Mouse (Mus musculus) myocyte (in vitro differentiated cells): ENCODE data around the gene Zfhx3. TPM values are rescaled to one million over a fixed set of nuclear protein-coding genes. Genes with fewer than 3 reads are reported as not detected.

ENCODE experiments used
- H3K27me3 ChIP-seq: one replicate; pipeline ENCODE4 v1.6.1; 2011; ENCODE audit not compliant: control insufficient read depth, insufficient read depth, insufficient read length
- H3K36me3 ChIP-seq: one replicate; pipeline ENCODE4 v1.6.1; 2011; ENCODE audit not compliant: control insufficient read depth, insufficient read depth
- H3K4me2 ChIP-seq: one replicate; pipeline ENCODE4 v1.6.1; 2011; ENCODE audit warnings: low read depth, control low read depth
- H3K4me3 ChIP-seq: one replicate; pipeline ENCODE4 v1.5.1; 2011; ENCODE audit warnings: mild to moderate bottlenecking, control low read depth, moderate library complexity
- H3K79me2 ChIP-seq: one replicate; pipeline ENCODE4 v1.6.1; 2011; ENCODE audit not compliant: control insufficient read depth, insufficient read depth
- H3ac ChIP-seq: one replicate; pipeline ENCODE4 v1.6.1; 2011; ENCODE audit not compliant: control insufficient read depth, insufficient read length
- CEBPB ChIP-seq: IDR thresholded peaks from 2 replicates; pipeline ENCODE4 v1.6.1; 2011; ENCODE audit warnings: mild to moderate bottlenecking, moderate library complexity; ENCODE audit not compliant: poor library complexity, insufficient read depth, severe bottlenecking
- E2F4 ChIP-seq: IDR thresholded peaks from one replicate; pipeline ENCODE4 v1.6.1; 2011; ENCODE audit warnings: mild to moderate bottlenecking, control low read depth, moderate library complexity; ENCODE audit not compliant: insufficient read depth
- MAX ChIP-seq: IDR thresholded peaks from one replicate; pipeline ENCODE4 v1.6.1; 2011; ENCODE audit warnings: low read depth, mild to moderate bottlenecking, control low read depth
- MYOD1 ChIP-seq, 3 experiments: IDR thresholded peaks; one replicate each; pipeline ENCODE4 v1.6.1; 2011; ENCODE audit warnings: control low read depth in 2 of 3, low read depth in 2 of 3, mild to moderate bottlenecking in 2 of 3, moderate library complexity in 1 of 3; ENCODE audit not compliant: insufficient read length in 2 of 3, control insufficient read depth in 1 of 3
- MYOG ChIP-seq, 3 experiments: IDR thresholded peaks; one replicate each; pipeline ENCODE4 v1.6.1; 2011; ENCODE audit warnings: control low read depth in 2 of 3, low read depth in 2 of 3, mild to moderate bottlenecking in 2 of 3; ENCODE audit not compliant: insufficient read length in 2 of 3, control insufficient read depth in 1 of 3, insufficient read depth in 1 of 3
- POLR2A ChIP-seq: IDR thresholded peaks from one replicate; pipeline ENCODE4 v1.6.1; 2011; ENCODE audit warnings: low read depth, mild to moderate bottlenecking, control low read depth, moderate library complexity; ENCODE audit not compliant: insufficient read length
- POLR2AphosphoS2 ChIP-seq: IDR thresholded peaks from one replicate; pipeline ENCODE4 v1.6.1; 2011; ENCODE audit warnings: low read depth, control low read depth; ENCODE audit not compliant: insufficient read length
- REST ChIP-seq: IDR thresholded peaks from one replicate; pipeline ENCODE4 v1.6.1; 2011; ENCODE audit warnings: mild to moderate bottlenecking, control low read depth, moderate library complexity; ENCODE audit not compliant: insufficient read depth, insufficient read length
- SRF ChIP-seq: IDR thresholded peaks from one replicate; pipeline ENCODE4 v1.6.1; 2011; ENCODE audit warnings: low read depth; ENCODE audit not compliant: control insufficient read depth, insufficient read length
- TCF12 ChIP-seq: IDR thresholded peaks from one replicate; pipeline ENCODE4 v1.6.1; 2011; ENCODE audit warnings: mild to moderate bottlenecking, control low read depth; ENCODE audit not compliant: poor library complexity, insufficient read depth, severe bottlenecking
- TCF3 ChIP-seq: IDR thresholded peaks from one replicate; pipeline ENCODE4 v1.6.1; 2011; ENCODE audit warnings: low read depth, control low read depth; ENCODE audit not compliant: insufficient read length
- USF1 ChIP-seq: IDR thresholded peaks from one replicate; pipeline ENCODE4 v1.6.1; 2011; ENCODE audit warnings: low read depth, mild to moderate bottlenecking, control low read depth, moderate library complexity
- polyA plus RNA-seq: library from polyadenylated mRNA; unstranded; fragments of >200 nt; fragmentation: generic; extraction: Trizol; gene quantifications from one replicate; pipeline ENCODE4 v1.2.1, GENCODE M21; 2012; ENCODE audit warnings: missing spikeins

The Zfhx3 gene
- polyA plus RNA-seq, 1 experiment, result 3.0 TPM

GRCm38 (mm10) chr8:108813375-108813774 is 870.9 kb downstream of the Zfhx3 start:
- H3K79me2 ChIP-seq, result no peaks in the 10 kb centered on the region
- TF ChIP-seq MYOD1 (IDR thresholded peaks at IDR 0.05; ENCODE audit: control insufficient read depth in 1 of 3, insufficient read length in 2 of 3, low read depth in 2 of 3) (no peak), MYOG (IDR thresholded peaks at IDR 0.05; ENCODE audit: control insufficient read depth in 1 of 3, insufficient read depth in 1 of 3, insufficient read length in 2 of 3, low read depth in 2 of 3) (no peak), TCF12 (no peak), CEBPB (no peak), POLR2A (no peak), SRF (no peak), USF1 (no peak), MAX (no peak), E2F4 (no peak), POLR2AphosphoS2 (no peak), REST (no peak), TCF3 (no peak)

DNA sequence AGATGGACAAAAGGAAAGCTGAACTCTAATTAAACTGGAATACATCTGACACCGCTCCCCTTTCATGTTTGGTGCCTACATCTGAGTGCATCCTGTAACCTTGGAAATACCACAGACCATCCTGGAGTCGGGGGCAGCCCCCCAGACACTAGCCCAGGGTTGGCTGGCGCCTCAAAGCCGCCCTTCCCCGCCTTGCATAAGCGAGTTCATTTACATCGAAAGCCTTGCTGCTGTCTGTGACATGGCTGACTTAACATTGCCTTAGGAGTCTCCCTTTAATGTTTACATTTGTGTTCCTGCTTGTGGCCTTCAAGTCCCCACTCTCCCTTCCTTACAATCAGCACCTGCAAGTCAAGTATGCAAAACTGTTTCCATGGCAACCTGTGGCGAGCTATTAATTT is 876.8 kb downstream of the Zfhx3 start:
- H3K27me3 ChIP-seq, result no peaks in the 10 kb centered on the region
- H3ac ChIP-seq, result no peak overlapping the region
- H3K79me2 ChIP-seq, result peaks cover 4% of the 10 kb centered on the region
- H3K4me2 ChIP-seq, result no peak overlapping the region
- H3K4me3 ChIP-seq, result no peak overlapping the region
- TF ChIP-seq MYOG (IDR thresholded peaks at IDR 0.05; ENCODE audit: control insufficient read depth in 1 of 3, insufficient read depth in 1 of 3, insufficient read length in 2 of 3, low read depth in 2 of 3) (no peak), POLR2AphosphoS2 (no peak), MAX (no peak), E2F4 (no peak), USF1 (no peak), SRF (no peak), MYOD1 (IDR thresholded peaks at IDR 0.05; ENCODE audit: control insufficient read depth in 1 of 3, insufficient read length in 2 of 3, low read depth in 2 of 3) (no peak), REST (no peak), CEBPB (no peak), TCF12 (no peak), TCF3 (no peak), POLR2A (no peak)
- no peaks in the 10 kb centered on the region for H3K36me3 ChIP-seq

More at GRCm38 (mm10) chr8:108813375-108813774, 870.9 kb downstream of the Zfhx3 start:
- Histone ChIP-seq H3K36me3 (no peaks in the 10 kb centered on the region), H3ac (no peak overlapping the region), H3K27me3 (no peaks in the 10 kb centered on the region), H3K4me2 (no peak overlapping the region), H3K4me3 (no peak overlapping the region)

DNA sequence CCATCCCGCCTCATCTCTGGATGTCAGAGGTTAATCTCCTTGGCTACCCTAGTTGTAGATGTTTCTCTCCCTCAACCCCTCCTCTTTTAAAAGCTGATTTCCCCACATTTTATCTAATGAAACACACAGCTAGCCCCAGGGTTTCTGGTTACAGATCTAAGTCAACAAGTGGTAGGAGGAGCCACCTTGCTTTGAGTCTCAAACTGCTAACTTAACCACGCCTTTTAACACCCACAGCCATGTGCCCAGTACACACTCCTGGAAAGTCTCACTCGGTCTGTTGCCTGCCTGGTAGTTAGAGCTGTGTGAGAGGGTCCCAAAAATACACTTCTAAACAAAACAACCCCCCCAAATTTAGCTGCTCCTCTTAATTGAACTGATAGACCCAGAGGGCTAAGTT is 877.4 kb downstream of the Zfhx3 start:
- Histone ChIP-seq H3K36me3 (no peaks in the 10 kb centered on the region), H3K27me3 (no peaks in the 10 kb centered on the region), H3K4me3 (no peak overlapping the region), H3K79me2 (peaks cover 4% of the 10 kb centered on the region), H3ac (no peak overlapping the region), H3K4me2 (no peak overlapping the region)
- TF ChIP-seq E2F4 (no peak), REST (no peak), MAX (no peak), POLR2A (no peak), CEBPB (no peak), POLR2AphosphoS2 (no peak), SRF (no peak), MYOD1 (IDR thresholded peaks at IDR 0.05; ENCODE audit: control insufficient read depth in 1 of 3, insufficient read length in 2 of 3, low read depth in 2 of 3) (no peak)

DNA sequence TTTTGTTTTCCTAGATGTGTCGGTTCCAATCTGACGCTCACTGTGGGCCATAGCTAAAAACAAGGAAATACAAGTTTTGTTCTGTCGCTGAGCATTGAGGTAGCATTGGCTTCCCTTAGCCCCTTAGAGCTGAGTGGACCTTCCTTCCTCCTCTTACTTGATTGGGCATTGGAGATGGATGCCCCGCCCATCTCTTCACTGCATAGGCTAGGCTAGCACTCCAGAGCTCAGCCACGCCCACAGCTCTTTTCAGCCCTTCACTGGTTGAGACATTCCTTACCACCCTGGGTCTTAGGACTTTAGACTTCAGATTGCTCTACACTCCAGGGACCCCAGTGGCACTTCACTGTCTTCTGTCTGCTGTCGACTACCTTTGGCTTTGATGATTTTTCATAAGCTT is 878.2 kb downstream of the Zfhx3 start:
- Histone ChIP-seq H3K36me3 (no peaks in the 10 kb centered on the region), H3K4me3 (no peak overlapping the region), H3K27me3 (no peaks in the 10 kb centered on the region), H3K4me2 (no peak overlapping the region), H3K79me2 (peaks cover 4% of the 10 kb centered on the region), H3ac (no peak overlapping the region)
- TF ChIP-seq MAX (no peak), MYOD1 (IDR thresholded peaks at IDR 0.05; ENCODE audit: control insufficient read depth in 1 of 3, insufficient read length in 2 of 3, low read depth in 2 of 3) (no peak), USF1 (no peak), POLR2A (no peak), E2F4 (no peak), TCF3 (no peak), CEBPB (no peak), MYOG (IDR thresholded peaks at IDR 0.05; ENCODE audit: control insufficient read depth in 1 of 3, insufficient read depth in 1 of 3, insufficient read length in 2 of 3, low read depth in 2 of 3) (no peak), TCF12 (no peak), REST (no peak), SRF (no peak), POLR2AphosphoS2 (no peak)

DNA sequence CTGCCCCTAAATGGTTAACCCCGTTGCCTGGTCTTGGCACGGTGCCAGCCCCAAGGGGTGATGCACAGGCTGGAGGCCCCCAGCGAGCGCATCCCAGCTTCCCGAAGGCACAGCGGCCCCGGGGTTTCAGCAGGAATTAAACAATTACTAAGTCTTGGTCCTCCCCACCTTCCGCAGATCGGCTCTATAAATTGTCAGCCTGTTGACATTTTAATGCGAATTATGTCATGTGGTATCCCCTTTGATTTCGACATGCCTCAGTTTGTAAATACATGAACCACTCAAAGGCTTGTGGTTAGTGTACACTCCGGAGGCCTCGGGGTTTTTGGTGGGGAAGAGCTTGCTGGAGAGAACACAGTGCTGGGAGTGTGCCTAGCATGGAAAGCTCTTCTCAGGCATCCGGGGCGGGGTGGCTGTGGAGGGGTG is 880.4 kb downstream of the Zfhx3 start:
- TF ChIP-seq TCF12 (no peak), POLR2AphosphoS2 (no peak), CEBPB (0 out of 2 replicates have a peak, but pooled peaks have one; percentile 43), POLR2A (no peak)
- Histone ChIP-seq H3K4me3 (no peak overlapping the region), H3K36me3 (no peaks in the 10 kb centered on the region), H3K4me2 (no peak overlapping the region), H3ac (no peak overlapping the region), H3K27me3 (no peaks in the 10 kb centered on the region), H3K79me2 (peaks cover 11% of the 10 kb centered on the region)
